Mouse (Mus musculus): ENCODE results near the gene Mfsd5. TPM values are rescaled to one million over a fixed set of nuclear protein-coding genes. Genes with fewer than 3 reads are reported as not detected.

Gene Mfsd5
- total RNA-seq (2015) (49.8 and 64.3 TPM in 2 replicates), total RNA-seq (2017) (34.8 and 35.1 TPM in 2 replicates)

- peak; percentile 94 for ATAC-seq (ENCODE audit: poor library complexity, severe bottlenecking)
Measured at GRCm38 (mm10) chr15:102279092-102279782, at the start of gene Mfsd5. Gene Mfsd5, plus strand, starts transcription at chr15:102279454.

GRCm38 (mm10) chr15:102230408-102231321 lies 48.6 kb upstream of the Mfsd5 start:
- peak; percentile 72 for ATAC-seq (ENCODE audit: poor library complexity, severe bottlenecking)

- peak; percentile 79 for ATAC-seq (ENCODE audit: poor library complexity, severe bottlenecking)
Measured at GRCm38 (mm10) chr15:102231748-102232147, 47.5 kb upstream of the Mfsd5 start, which contains the start of gene Itgb7. Gene Itgb7, minus strand, starts transcription at chr15:102231944.

GRCm38 (mm10) chr15:102232764-102233163 lies 46.5 kb upstream of the Mfsd5 start:
- ATAC-seq (ENCODE audit: poor library complexity, severe bottlenecking) = no peak

GRCm38 (mm10) chr15:102233896-102234295 lies 45.4 kb upstream of the Mfsd5 start:
- 0 out of 2 replicates have a peak, but pooled peaks have one; percentile 19 for ATAC-seq (ENCODE audit: poor library complexity, severe bottlenecking)

- no peak for ATAC-seq (ENCODE audit: poor library complexity, severe bottlenecking)
Measured at GRCm38 (mm10) chr15:102235371-102236027, 43.8 kb upstream of the Mfsd5 start.

GRCm38 (mm10) chr15:102238543-102239259 lies 40.6 kb upstream of the Mfsd5 start:
- ATAC-seq (ENCODE audit: poor library complexity, severe bottlenecking) = no peak

- peak; percentile 59 for ATAC-seq (ENCODE audit: poor library complexity, severe bottlenecking)
Measured at GRCm38 (mm10) chr15:102239260-102239590, 40.0 kb upstream of the Mfsd5 start.

- ATAC-seq (ENCODE audit: poor library complexity, severe bottlenecking) = no peak
Measured at GRCm38 (mm10) chr15:102239851-102240250, 39.4 kb upstream of the Mfsd5 start.

GRCm38 (mm10) chr15:102240607-102241006 lies 38.6 kb upstream of the Mfsd5 start:
- no peak for ATAC-seq (ENCODE audit: poor library complexity, severe bottlenecking)

GRCm38 (mm10) chr15:102242404-102243228 lies 36.6 kb upstream of the Mfsd5 start:
- no peak for ATAC-seq (ENCODE audit: poor library complexity, severe bottlenecking)

- peak; percentile 66 for ATAC-seq (ENCODE audit: poor library complexity, severe bottlenecking)
Measured at GRCm38 (mm10) chr15:102243229-102244190, 35.7 kb upstream of the Mfsd5 start.

- ATAC-seq (ENCODE audit: poor library complexity, severe bottlenecking) = no peak
Measured at GRCm38 (mm10) chr15:102244306-102245191, 34.7 kb upstream of the Mfsd5 start.

GRCm38 (mm10) chr15:102245461-102245881 lies 33.8 kb upstream of the Mfsd5 start:
- ATAC-seq (ENCODE audit: poor library complexity, severe bottlenecking) = no peak

- peak; percentile 52 for ATAC-seq (ENCODE audit: poor library complexity, severe bottlenecking)
Measured at GRCm38 (mm10) chr15:102245891-102246741, 33.1 kb upstream of the Mfsd5 start.

- peak; percentile 33 for ATAC-seq (ENCODE audit: poor library complexity, severe bottlenecking)
Measured at GRCm38 (mm10) chr15:102246866-102247251, 32.4 kb upstream of the Mfsd5 start.
